Mouse (Mus musculus) CH12.LX (cell line): Measurements from ENCODE around the gene Med20.
"Not testable (repeated sequence)": the region's sequence is repeated elsewhere in the genome, so short reads cannot be mapped to it uniquely, and the experiment has no call there.

ENCODE experiments used
- CHD2 ChIP-seq: IDR thresholded peaks from 2 replicates; pipeline ENCODE4 v1.6.1; 2011; ENCODE audit warnings: low read length, improper control_type of control experiment
- CTCF ChIP-seq, 2 experiments: IDR thresholded peaks in 1 of 2; conservative IDR thresholded peaks in 1 of 2; 2 replicates each; pipeline ENCODE4 v1.5.1; 2011 to 2012; ENCODE audit warnings: low read depth in 2 of 2, low read length in 2 of 2, improper control_type of control experiment in 1 of 2, inconsistent platforms in 1 of 2, mild to moderate bottlenecking in 1 of 2, moderate library complexity in 1 of 2
- MXI1 ChIP-seq: IDR thresholded peaks from 2 replicates; pipeline ENCODE4 v1.6.1; 2011; ENCODE audit warnings: mild to moderate bottlenecking, low read depth, low read length, improper control_type of control experiment
- USF1 ChIP-seq: IDR thresholded peaks from 2 replicates; pipeline ENCODE4 v1.6.1; 2014; ENCODE audit warnings: low read depth, mild to moderate bottlenecking, inconsistent platforms, low read length, improper control_type of control experiment

- TF ChIP-seq CTCF (conservative IDR thresholded peaks at IDR 0.05 in 1 of 2, IDR thresholded peaks at IDR 0.05 in 1 of 2; ENCODE audit: low read depth in 2 of 2, low read length in 2 of 2); MXI1; CHD2; USF1: not testable (repeated sequence)
Measured at GRCm38 (mm10) chr17:47598580-47599304, 12.6 kb upstream of the Med20 start.
